Mouse (Mus musculus) cortical plate, adult 2 months (tissue): ENCODE data around the gene Kctd17.

Source experiments
- CTCF ChIP-seq: fragments of 200-500 bp; IDR thresholded peaks from 2 replicates; pipeline ENCODE4 v1.5.1; 2011; ENCODE audit warnings: mild to moderate bottlenecking, control low read depth, low read length; ENCODE audit not compliant: insufficient read depth; ENCODE audit errors: extremely low read depth
- POLR2A ChIP-seq: fragments of 200-500 bp; IDR thresholded peaks from 2 replicates; pipeline ENCODE4 v1.6.1; 2011; ENCODE audit warnings: mild to moderate bottlenecking, low read length, control low read depth; ENCODE audit not compliant: insufficient read depth; ENCODE audit errors: extremely low read depth

DNA sequence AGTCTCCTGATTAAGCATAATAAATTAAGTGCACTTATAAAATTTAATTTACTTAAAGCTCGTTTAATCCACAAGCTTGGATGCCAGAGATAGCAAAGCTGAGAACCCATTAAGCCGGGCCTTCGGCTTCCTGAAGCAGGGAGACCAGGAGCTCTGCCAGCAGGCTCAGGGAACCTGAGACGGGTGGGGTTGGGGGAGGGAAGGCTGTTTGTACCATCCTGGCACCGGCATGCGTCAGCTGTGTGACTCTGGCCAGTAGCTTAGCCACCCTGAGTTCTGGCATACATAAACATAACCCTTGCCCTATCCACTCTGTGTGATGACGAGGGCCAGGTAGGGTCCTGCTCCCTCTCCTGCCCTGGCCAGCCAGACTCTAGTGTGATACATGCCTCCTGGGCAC lies 27.7 kb downstream of the Kctd17 start:
- no peak for TF ChIP-seq POLR2A
- no peak for TF ChIP-seq CTCF
